Mouse (Mus musculus) inflammation-experienced regulatory T-cells, adult 6 months (primary cell): ENCODE measurements around the gene Crym. TPM values are rescaled to one million over a fixed set of nuclear protein-coding genes. Genes with fewer than 3 reads are reported as not detected.

Experiments
- ATAC-seq: one replicate; pipeline ENCODE4 v1.8.0; 2017
- polyA plus RNA-seq, 3 experiments: library from polyadenylated mRNA; unstranded; fragments of 100-300 nt; shearing (Covaris generic); gene quantifications; one replicate each; pipeline ENCODE4 v1.2.1; 2017

Gene Crym
- polyA plus RNA-seq, 3 experiments from 2014 or later: not detected

- ATAC-seq: no peak
These were observed 43.7 kb downstream of the Crym start for GRCm38 (mm10) chr7:120158121-120158613.

GRCm38 (mm10) chr7:120157575-120158061, 44.3 kb downstream of the Crym start:
- no peak for ATAC-seq

GRCm38 (mm10) chr7:120156841-120157409, 45.0 kb downstream of the Crym start:
- ATAC-seq: no peak

GRCm38 (mm10) chr7:120150898-120151297, 51.0 kb downstream of the Crym start:
- no peak for ATAC-seq

- no peak for ATAC-seq
These were observed 51.7 kb downstream of the Crym start for GRCm38 (mm10) chr7:120150257-120150656.

- no peak for ATAC-seq
These were observed 56.7 kb downstream of the Crym start, which contains the start of gene Zp2 for GRCm38 (mm10) chr7:120145191-120145590. TSS of gene Zp2 (minus strand) at chr7:120145291.

GRCm38 (mm10) chr7:120142743-120143142, 59.2 kb downstream of the Crym start:
- no peak for ATAC-seq

Other genes starting within 250 kb of the Crym start
- under 1 TPM in 1 of 3 experiments, not detected in 2; 0.24 TPM for gene Dnah3, start 106.8 kb downstream of the Crym start, polyA plus RNA-seq
- 10 to 100 TPM in 1 of 3 experiments, 1 to 10 TPM in 2; 6.7 to 17.8 (median 7.2) TPM for gene Tmem159, start 99.8 kb downstream of the Crym start, polyA plus RNA-seq
- not detected for gene Zp2, start 56.8 kb downstream of the Crym start, polyA plus RNA-seq
- gene Anks4b, start 28.3 kb downstream of the Crym start, polyA plus RNA-seq: not detected
- not detected for gene Abca14, start 1.9 kb upstream of the Crym start, polyA plus RNA-seq
- gene Abca15, start 126.6 kb upstream of the Crym start, polyA plus RNA-seq: under 1 TPM in 1 of 3 experiments, not detected in 2; 0.07 TPM
- not detected for gene Abca16, start 207.5 kb upstream of the Crym start, polyA plus RNA-seq